Mouse (Mus musculus) layer of hippocampus, postnatal 25 days (tissue): ENCODE results near the gene Yipf2. TPM values are rescaled to one million over a fixed set of nuclear protein-coding genes. Genes with fewer than 3 reads are reported as not detected.
A peak's percentile ranks its signal among the peaks of the same experiment; 100 is the strongest.

ENCODE experiments used
- DNase-seq, 2 experiments: peaks; one replicate each; pipeline ENCODE4 v3.0.0; 2022; ENCODE audit warnings: mixed read lengths in 2 of 2, low spot score in 1 of 2; ENCODE audit errors: extremely low spot score in 1 of 2
- total RNA-seq, 2 experiments: library from RNA; stranded (reverse); gene quantifications; 2 replicates each; pipeline ENCODE4 v1.2.3; 2021

The Yipf2 gene
- total RNA-seq, 2 experiments from 2014 or later, result 17.5 to 18.3 TPM

- DNase-seq, result no peak
Observed at GRCm38 (mm10) chr9:21601073-21601472, 8.4 kb upstream of the Yipf2 start.

GRCm38 (mm10) chr9:21600186-21600585 is 7.6 kb upstream of the Yipf2 start:
- DNase-seq, result no peak

GRCm38 (mm10) chr9:21598198-21598597 is 5.6 kb upstream of the Yipf2 start:
- DNase-seq, result no peak

- no peak for DNase-seq
Observed at GRCm38 (mm10) chr9:21594838-21595237, 2.2 kb upstream of the Yipf2 start.

GRCm38 (mm10) chr9:21594350-21594749 is 1.7 kb upstream of the Yipf2 start:
- DNase-seq, result peak in 1 of 2 experiments; percentile 9

GRCm38 (mm10) chr9:21593122-21593721 is 594 bp upstream of the Yipf2 start:
- peak; percentile 49 to 56 for DNase-seq

- DNase-seq, result no peak
Observed at GRCm38 (mm10) chr9:21591831-21592702, 561 bp downstream of the Yipf2 start.

GRCm38 (mm10) chr9:21591127-21591830 is 1.3 kb downstream of the Yipf2 start:
- no peak for DNase-seq

- DNase-seq, result no peak
Observed at GRCm38 (mm10) chr9:21589538-21589937, 3.1 kb downstream of the Yipf2 start.

- peak in 1 of 2 experiments; percentile 8 for DNase-seq
Observed at GRCm38 (mm10) chr9:21588350-21588749, 4.3 kb downstream of the Yipf2 start.

GRCm38 (mm10) chr9:21587678-21588349 is 4.8 kb downstream of the Yipf2 start:
- DNase-seq, result no peak

GRCm38 (mm10) chr9:21585401-21585800 is 7.2 kb downstream of the Yipf2 start:
- DNase-seq, result no peak

- DNase-seq, result no peak
Observed at GRCm38 (mm10) chr9:21578226-21578625, 14.4 kb downstream of the Yipf2 start.

GRCm38 (mm10) chr9:21576286-21576685 is 16.3 kb downstream of the Yipf2 start:
- DNase-seq, result no peak

- DNase-seq, result no peak
Observed at GRCm38 (mm10) chr9:21575253-21575652, 17.4 kb downstream of the Yipf2 start.

- no peak for DNase-seq
Observed at GRCm38 (mm10) chr9:21574012-21574801, 18.4 kb downstream of the Yipf2 start.

GRCm38 (mm10) chr9:21568657-21569255 is 23.9 kb downstream of the Yipf2 start:
- DNase-seq, result no peak

GRCm38 (mm10) chr9:21567051-21567450 is 25.6 kb downstream of the Yipf2 start:
- DNase-seq, result no peak

GRCm38 (mm10) chr9:21566538-21566937 is 26.1 kb downstream of the Yipf2 start:
- no peak for DNase-seq
